In the genomic region with DNA sequence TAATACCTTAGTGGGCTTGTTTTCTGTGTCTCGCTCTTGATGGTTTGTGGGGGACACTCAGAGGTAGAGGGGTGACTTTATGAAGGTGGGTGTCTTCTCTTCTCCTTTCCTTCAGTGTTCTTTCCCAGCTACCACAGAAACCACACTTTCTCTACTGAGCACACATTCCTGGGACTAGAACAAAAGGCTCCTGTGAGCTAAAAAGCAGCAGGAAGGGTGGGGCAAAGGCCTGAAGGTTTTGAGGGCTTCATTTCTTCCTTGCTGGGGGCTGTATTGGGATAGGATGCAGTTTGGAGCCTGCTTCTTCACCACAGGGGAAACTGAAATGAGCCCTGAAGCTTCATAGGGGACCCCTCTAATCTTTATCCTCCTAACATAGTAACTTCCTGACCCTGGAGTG, we compare ENCODE assay signal across 12 mouse cellular contexts.
DNase-seq lines count a peak whose midpoint lies in the region; ATAC-seq lines count a peak whose summit lies in the region.
"Had no signal": no experiment of that assay in that cellular context is flagged by ENCODE, and none has a peak within 500 bp of the region (broad histone marks: within the 10 kb centered on the region; RNA-seq: fewer than 3 reads in every experiment).

No protein-coding gene starts in this region.

- no peak overlapping the region for H3K4me2 ChIP-seq in heart, embryonic 15.5 days
- no peak overlapping the region for H3K4me2 ChIP-seq in stomach, embryonic 15.5 days
- H3K4me2 ChIP-seq: embryonic facial prominence, embryonic 12.5 days had no signal

- H3K4me3 ChIP-seq in heart, embryonic 15.5 days, result no peak overlapping the region
- peak overlapping the region; percentile 73 for H3K4me3 ChIP-seq in megakaryocyte, embryonic 14.5 days (replicated peaks)
- H3K4me3 ChIP-seq in stomach, embryonic 15.5 days (replicated peaks), result no peak overlapping the region
- H3K4me3 ChIP-seq: embryonic facial prominence, embryonic 12.5 days had no signal

- no peaks in the 10 kb centered on the region for H3K9me3 ChIP-seq in heart, embryonic 15.5 days (replicated peaks)
- H3K9me3 ChIP-seq in megakaryocyte, embryonic 14.5 days, result no peaks in the 10 kb centered on the region
- H3K9me3 ChIP-seq in stomach, embryonic 15.5 days, result no peaks in the 10 kb centered on the region
- H3K9me3 ChIP-seq: embryonic facial prominence, embryonic 12.5 days had no signal

- peak overlapping the region; percentile 67 for H3K27ac ChIP-seq in heart, embryonic 15.5 days
- peak overlapping the region; percentile 46; the same call in 1 of the 2 replicates for H3K27ac ChIP-seq in stomach, embryonic 15.5 days
- H3K27ac ChIP-seq: embryonic facial prominence, embryonic 12.5 days had no signal

- no peak overlapping the region for H3K9ac ChIP-seq in heart, embryonic 15.5 days
- no peak overlapping the region for H3K9ac ChIP-seq in stomach, embryonic 15.5 days
- H3K9ac ChIP-seq: embryonic facial prominence, embryonic 12.5 days had no signal

- no peak for ATAC-seq in heart, embryonic 15.5 days (replicated peaks; ENCODE audit: insufficient number of reproducible peaks, insufficient read depth, low FRiP score, low read depth)
- no peak for ATAC-seq in megakaryocyte, adult 5-6 weeks (ENCODE audit: poor library complexity, severe bottlenecking)
- ATAC-seq in stomach, embryonic 15.5 days (ENCODE audit: insufficient read depth, low FRiP score, low read depth), result no peak

- DNase-seq in heart, postnatal 25 days (ENCODE audit: low spot score), result no peak
- peak; percentile 63 for DNase-seq in ZHBTc4 (ENCODE audit: low read depth, low spot score)
- no peak for DNase-seq in urinary bladder, postnatal 4 days (ENCODE audit: low spot score in 2 of 2)
- no peak for DNase-seq in urinary bladder, adult 18-20 months (ENCODE audit: low spot score in 2 of 2)
- DNase-seq: cerebellum, adult 2 months; kidney, postnatal 36 days; lung, postnatal 36 days had no signal

- H3K4me1 ChIP-seq in heart, embryonic 15.5 days (replicated peaks), result peaks cover 27% of the 10 kb centered on the region
- peaks cover 100% of the 10 kb centered on the region for H3K4me1 ChIP-seq in megakaryocyte, embryonic 14.5 days
- peaks cover 14% of the 10 kb centered on the region; the same call in 1 of the 2 replicates for H3K4me1 ChIP-seq in stomach, embryonic 15.5 days
- H3K4me1 ChIP-seq: embryonic facial prominence, embryonic 12.5 days had no signal

- WGBS in heart, embryonic 15.5 days, result 77% methylated on average over 1 of the region's 1 CpGs
- WGBS in stomach, embryonic 15.5 days, result 85% methylated on average over 1 of the region's 1 CpGs

- intact Hi-C loops in heart, postnatal 25 days (cut with DNase I), result no loop called here

- H3K36me3 ChIP-seq in heart, embryonic 15.5 days, result 0 out of 2 replicates have a peak, but pooled peaks cover under 1% of the 10 kb centered on the region
- H3K36me3 ChIP-seq in megakaryocyte, embryonic 14.5 days (replicated peaks; ENCODE audit: low read length), result peaks cover 82% of the 10 kb centered on the region
- no peaks in the 10 kb centered on the region for H3K36me3 ChIP-seq in stomach, embryonic 15.5 days
- H3K36me3 ChIP-seq: embryonic facial prominence, embryonic 12.5 days had no signal

- no peaks in the 10 kb centered on the region for H3K27me3 ChIP-seq in heart, embryonic 15.5 days
- no peaks in the 10 kb centered on the region for H3K27me3 ChIP-seq in megakaryocyte, embryonic 14.5 days (replicated peaks)
- no peaks in the 10 kb centered on the region for H3K27me3 ChIP-seq in stomach, embryonic 15.5 days (replicated peaks)
- H3K27me3 ChIP-seq: embryonic facial prominence, embryonic 12.5 days had no signal
